Mouse (Mus musculus): ENCODE measurements at regions not wholly inside any gene's neighbourhood (a gene's known extent, or its start where the extent isn't known, plus 50 kb on each side); places are given as distances from the start of the nearest gene placed in this dataset.
"Not testable (repeated sequence)": the region's sequence is repeated elsewhere in the genome, so short reads cannot be mapped to it uniquely, and the experiment has no call there.

DNA sequence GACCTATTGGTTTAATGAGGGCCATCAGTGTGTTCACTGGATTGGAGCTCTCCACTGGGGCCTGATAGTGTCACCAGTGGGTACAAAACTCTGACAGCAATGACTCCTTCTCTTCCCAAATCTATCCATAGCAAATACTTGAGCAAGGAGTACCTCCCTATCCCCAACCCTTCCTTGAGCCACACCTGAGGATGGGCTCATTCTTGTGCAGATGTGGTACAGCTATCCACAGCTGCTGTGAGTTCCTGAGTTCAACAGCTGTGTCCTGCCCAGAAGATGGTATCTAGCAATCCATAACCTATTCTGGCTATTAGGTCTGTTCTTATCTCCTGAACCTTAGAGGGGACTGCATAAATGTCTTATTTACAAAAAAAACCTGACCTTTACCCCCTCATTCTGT lies 148.7 kb upstream of the Cwc22 start:
- no peak for DNase-seq (ENCODE audit: low spot score)

DNA sequence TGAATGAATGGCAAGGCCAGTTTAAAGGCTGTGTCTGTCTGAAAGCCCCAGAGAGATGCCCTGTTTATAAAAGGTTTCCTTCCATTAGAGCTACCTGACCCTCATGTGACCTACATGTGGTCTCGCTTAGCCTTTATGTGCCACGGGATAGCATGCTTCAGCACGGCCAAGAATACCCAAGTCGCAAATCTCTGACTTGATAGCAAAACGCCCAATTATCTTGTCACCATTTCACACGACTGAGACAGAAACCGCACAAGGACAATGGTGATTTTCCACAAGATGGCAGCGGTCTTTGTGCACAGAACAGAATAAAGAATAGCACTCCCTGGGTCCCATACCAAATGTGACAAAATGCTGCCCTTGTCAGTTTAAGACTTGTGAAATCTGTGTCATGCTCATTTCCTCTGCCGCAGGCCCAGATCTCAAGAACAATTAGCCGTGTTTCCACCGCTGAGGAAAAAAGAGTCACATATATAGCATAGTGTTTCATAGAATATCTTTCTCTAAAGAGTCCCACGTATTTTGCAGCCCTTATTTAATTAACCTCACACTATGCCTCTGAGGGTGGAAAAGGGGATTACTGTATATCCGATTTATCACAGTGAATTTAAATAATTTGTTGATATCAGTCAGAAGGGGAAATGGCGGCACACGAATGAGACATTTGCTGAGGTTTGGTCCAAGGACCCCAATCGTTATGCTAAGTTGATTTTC lies 118.3 kb upstream of the Cwc22 start:
- no peak for DNase-seq (ENCODE audit: low spot score)

DNA sequence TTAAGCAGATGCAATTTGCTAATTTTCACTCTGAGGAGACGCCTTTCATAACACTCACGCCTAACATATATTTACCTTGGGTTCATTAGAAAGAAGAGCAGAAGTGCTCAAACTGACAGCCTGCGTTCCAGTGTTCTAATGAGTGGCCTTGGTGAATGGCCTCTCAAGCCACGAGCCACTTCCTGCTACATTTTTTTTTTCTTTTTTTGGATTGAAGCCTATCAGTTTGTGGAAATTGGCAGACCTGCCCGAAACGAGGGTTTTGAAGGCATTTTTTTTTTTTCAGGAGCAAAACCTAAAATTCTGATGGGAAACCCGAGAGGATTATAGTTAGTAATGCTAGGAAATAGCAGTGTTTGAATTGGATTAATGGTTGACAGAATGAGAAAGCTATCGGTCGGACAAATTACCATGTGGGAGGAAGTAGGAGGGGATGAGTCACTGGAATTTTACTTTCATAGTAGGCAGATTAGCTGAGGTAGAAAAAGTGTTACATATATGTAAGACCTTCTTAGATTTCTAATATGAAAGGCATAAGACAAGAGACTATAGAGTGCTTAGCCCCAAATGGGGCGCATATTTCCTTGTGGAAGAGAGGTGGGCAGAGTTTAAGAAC lies 113.7 kb upstream of the Cwc22 start:
- no peak for DNase-seq (ENCODE audit: low spot score)

GRCm38 (mm10) chr2:78058988-78059387 lies 112.8 kb upstream of the Cwc22 start:
- DNase-seq (ENCODE audit: low spot score), result no peak

DNA sequence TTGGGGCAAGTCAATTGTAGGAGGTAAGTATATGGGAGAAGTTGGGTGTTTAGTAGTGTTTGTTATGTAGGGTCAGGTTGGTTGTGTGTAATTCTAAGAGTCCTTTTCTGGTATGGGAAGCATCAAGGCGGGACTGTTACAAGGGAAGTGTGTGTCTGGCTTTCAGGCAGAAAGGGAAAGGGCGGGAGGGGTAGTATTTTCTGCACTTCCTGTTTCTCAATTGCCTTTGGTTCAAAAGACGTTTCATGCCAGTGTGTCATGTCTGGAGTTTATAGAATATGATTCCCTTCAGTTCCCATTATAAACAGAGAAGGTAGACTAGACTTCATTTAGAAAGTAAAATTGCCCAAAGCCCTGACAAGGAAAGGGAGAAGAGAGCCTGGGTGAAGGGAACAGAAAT lies 107.7 kb upstream of the Cwc22 start:
- no peak for DNase-seq (ENCODE audit: low spot score)

- DNase-seq (ENCODE audit: low spot score), result no peak
Observed at GRCm38 (mm10) chr2:78050542-78050941, 104.4 kb upstream of the Cwc22 start.

- peak; percentile 86 for DNase-seq (ENCODE audit: low spot score)
Observed at GRCm38 (mm10) chr2:78049248-78049874, 103.2 kb upstream of the Cwc22 start.

- DNase-seq (ENCODE audit: low spot score), result peak; percentile 41
Observed at GRCm38 (mm10) chr2:78048706-78049055, 102.5 kb upstream of the Cwc22 start.

DNA sequence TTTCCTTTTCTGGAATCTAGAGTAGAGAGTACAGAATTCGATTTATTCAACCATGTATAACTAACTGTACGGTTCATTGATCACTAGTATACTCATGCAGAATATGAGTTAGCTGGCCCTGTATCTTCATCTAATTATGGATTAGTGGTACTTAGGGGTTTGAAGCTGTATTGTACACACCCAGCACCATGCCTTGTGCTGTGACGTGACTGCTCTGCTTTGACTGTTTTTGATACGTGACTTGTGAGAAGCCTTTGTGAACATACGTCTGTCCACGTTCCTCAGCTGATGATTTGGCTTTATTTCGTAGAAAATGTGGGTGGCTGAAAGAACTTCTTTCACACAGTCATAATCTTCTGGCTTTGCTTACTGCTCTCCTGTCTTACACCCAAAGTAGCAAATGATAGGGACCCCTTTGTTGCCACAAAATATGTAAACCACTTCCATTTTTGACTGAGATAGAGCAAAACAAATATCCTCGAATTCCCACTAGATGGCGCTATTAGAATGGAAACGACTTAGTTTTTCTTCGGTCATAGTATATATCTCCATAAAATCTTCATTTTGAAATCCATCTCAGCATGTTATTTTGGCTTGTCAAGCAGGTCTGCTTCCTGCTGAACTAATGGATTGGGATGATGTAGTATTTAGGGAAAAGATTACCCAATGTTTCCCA lies 102.0 kb upstream of the Cwc22 start:
- DNase-seq (ENCODE audit: low spot score), result no peak

- DNase-seq (ENCODE audit: low spot score), result no peak
Observed at GRCm38 (mm10) chr2:78027319-78027718, 81.1 kb upstream of the Cwc22 start.

- no peak for DNase-seq (ENCODE audit: low spot score)
Observed at GRCm38 (mm10) chr2:78026808-78027207, 80.6 kb upstream of the Cwc22 start.

DNA sequence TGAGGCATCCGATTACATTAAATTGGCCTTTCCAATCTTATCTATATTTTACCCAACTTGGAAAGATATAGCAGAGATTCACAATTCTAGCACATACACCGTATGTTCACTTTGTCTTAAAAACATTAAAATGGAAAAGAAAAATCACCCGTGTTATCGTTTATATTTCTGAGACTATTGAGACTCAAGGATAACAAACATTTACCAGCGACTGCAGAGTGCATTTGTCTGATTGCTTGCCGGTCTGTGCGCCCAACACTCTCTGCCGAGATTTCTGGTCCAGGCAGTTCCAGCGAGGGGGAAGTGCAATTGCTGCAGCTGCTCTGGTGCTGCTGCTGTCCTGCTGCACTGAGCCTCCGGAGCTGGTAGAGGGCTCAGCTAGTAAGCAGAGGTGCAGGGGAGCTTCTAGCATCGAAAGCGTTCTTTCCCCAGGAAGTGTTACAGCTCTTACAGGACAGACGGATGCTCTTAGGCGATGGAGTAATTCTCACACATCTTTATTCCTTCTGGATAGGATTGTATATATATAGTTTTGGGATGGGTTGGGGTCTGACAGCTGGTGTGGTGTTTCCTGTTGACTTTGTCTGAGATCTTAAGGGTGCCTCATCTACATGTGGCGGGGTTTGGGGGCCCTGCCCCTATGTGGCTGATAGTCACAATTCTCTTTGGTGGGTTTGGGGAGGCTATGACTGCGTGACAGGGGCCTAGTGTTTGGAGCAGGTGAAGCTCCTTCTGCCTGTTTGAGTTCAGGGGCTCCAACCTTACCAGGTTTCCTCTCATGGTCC lies 79.7 kb upstream of the Cwc22 start:
- DNase-seq (ENCODE audit: low spot score), result no peak

DNA sequence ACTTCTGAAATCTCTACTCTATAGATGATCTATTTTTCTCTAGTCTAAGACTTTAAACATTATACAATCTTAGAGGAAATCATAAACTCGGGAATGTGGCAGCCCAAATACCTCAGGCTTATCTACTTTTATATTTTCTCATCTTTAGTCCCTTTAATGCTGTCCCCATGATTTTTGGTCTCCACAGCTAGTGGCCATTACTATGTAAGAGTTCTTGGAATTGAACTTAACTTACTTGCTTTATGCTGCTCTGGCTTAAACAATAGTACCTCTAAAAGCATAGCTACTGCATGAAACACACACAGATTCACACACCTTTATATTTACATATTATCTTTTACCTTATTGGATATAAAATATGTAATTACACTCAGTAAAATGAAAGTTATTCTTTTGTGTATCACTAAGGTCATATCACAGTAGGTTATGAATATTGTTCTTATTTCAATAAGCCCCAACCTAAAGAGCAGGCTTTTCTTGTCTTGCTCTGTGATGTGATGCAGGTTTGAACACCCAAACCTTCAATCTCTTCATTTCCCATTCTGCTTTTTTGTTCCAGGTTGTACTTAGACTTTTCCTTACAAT lies 78.9 kb upstream of the Cwc22 start:
- no peak for DNase-seq (ENCODE audit: low spot score)

- DNase-seq (ENCODE audit: low spot score), result no peak
Observed at GRCm38 (mm10) chr2:78023916-78024685, 77.9 kb upstream of the Cwc22 start.

GRCm38 (mm10) chr2:78023416-78023815 lies 77.2 kb upstream of the Cwc22 start:
- no peak for DNase-seq (ENCODE audit: low spot score)

- no peak for DNase-seq (ENCODE audit: low spot score)
Observed at GRCm38 (mm10) chr2:78022756-78023155, 76.6 kb upstream of the Cwc22 start.

- DNase-seq (ENCODE audit: low spot score), result no peak
Observed at GRCm38 (mm10) chr2:78021905-78022304, 75.7 kb upstream of the Cwc22 start.

DNA sequence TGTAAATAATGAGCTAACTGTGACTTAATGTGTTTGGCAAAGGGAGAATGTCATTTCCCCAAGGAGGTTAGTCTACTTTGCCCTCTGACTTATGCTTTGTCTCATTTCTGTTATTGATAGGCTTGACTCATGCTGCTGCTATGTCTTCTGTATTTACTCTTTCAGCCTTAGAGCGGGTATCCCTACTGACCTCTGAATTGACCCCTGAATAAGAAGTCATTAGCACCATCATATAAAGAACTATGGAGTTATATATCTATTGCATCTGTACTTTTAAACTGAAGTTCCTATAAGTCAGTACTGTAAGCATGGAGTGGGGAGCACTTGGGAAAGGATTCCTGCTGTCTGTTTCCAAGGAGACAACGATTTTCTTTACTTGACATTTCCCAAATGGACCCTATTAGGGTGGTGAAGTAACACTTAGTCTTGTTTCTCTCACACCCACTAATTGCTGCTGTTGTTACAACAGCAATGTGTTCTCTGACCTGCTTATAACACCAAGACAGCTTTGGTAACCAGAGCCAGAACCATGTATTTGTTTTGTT lies 75.3 kb upstream of the Cwc22 start:
- no peak for DNase-seq (ENCODE audit: low spot score)

DNA sequence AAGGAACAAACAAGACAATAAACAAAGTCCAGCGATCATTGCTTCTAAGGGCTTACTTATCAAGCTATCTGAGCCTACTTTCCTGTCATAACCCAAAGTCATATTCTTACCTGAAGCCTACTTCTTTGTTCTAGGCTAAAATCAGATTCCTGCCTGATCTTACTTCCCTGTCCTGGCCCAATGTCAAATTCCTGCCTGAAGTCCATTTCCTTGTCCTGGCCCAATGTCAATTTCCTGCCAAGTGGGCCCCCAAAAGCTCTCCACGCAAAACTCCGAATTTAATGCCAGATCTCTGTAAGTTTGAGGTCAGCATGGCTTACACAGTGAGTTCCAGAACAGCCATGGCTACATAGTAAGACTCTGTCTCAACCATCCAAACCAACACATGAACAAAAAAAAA lies 74.3 kb upstream of the Cwc22 start:
- no peak for DNase-seq (ENCODE audit: low spot score)

GRCm38 (mm10) chr2:78019916-78020315 lies 73.7 kb upstream of the Cwc22 start:
- DNase-seq (ENCODE audit: low spot score), result no peak

DNA sequence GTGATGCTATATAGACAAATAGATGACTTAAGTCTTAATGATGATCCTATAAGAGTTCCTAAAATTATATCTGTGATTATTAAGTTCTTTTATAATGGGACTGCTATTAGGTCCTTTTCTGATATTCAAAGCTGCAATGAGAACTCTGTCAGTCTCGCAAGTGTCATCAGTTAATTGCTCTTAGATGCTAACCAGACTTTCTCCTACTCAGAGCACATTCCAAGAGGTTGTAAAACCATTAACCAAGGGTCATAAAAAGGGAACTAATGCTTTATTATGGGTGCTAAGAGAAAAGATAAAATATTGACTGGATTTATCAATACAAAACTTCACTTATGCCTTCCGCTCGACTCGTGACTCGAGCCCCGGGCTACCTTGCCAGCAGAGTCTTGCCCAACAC lies 66.3 kb upstream of the Cwc22 start:
- DNase-seq (ENCODE audit: low spot score), result not testable (repeated sequence)

Data from testis, postnatal 10 days (tissue).